Mouse (Mus musculus) CD4-positive, CD25-positive, alpha-beta regulatory T cell, adult 2 months (primary cell): ENCODE measurements at regions not wholly inside any gene's neighbourhood (a gene's known extent, or its start where the extent isn't known, plus 50 kb on each side); places are given as distances from the start of the nearest gene placed in this dataset.

Experiments
- DNase-seq: peaks from one replicate; pipeline ENCODE4 v3.0.0-alpha.2; 2012; ENCODE audit warnings: low read depth, low spot score

- no peak for DNase-seq
Measured at GRCm38 (mm10) chr7:117734994-117735698, 354.4 kb downstream of the Xylt1 start.

GRCm38 (mm10) chr7:117729067-117729466 is 348.3 kb downstream of the Xylt1 start:
- peak; percentile 14 for DNase-seq
